Mouse (Mus musculus) neural tube, embryonic 12.5 days (tissue): ENCODE measurements around the gene Tm2d3. TPM values are rescaled to one million over a fixed set of nuclear protein-coding genes. Genes with fewer than 3 reads are reported as not detected.
A peak's percentile ranks its signal among the peaks of the same experiment; 100 is the strongest.

Experiments used
- ATAC-seq: fragments of 200-750 bp; cut with Nextera tagmentation; 2 replicates; pipeline ENCODE4 v1.8.0; 2017; ENCODE audit warnings: low read depth, mild to moderate bottlenecking, moderate TSS enrichment, moderate library complexity; ENCODE audit not compliant: low FRiP score
- H3K27ac ChIP-seq: fragments of 300-500 bp; sonication (generic); 2 replicates; pipeline ENCODE4 v1.5.1; 2016
- H3K27me3 ChIP-seq: fragments of 300-500 bp; sonication (generic); replicated peaks from 2 replicates; pipeline ENCODE4 v1.6.1; 2016; ENCODE audit warnings: mild to moderate bottlenecking
- H3K36me3 ChIP-seq: fragments of 300-500 bp; sonication (generic); 2 replicates; pipeline ENCODE4 v1.6.1; 2016; ENCODE audit warnings: mild to moderate bottlenecking
- H3K4me1 ChIP-seq: fragments of 300-500 bp; sonication (generic); 2 replicates; pipeline ENCODE4 v1.6.1; 2016
- H3K4me2 ChIP-seq: fragments of 300-500 bp; sonication (generic); replicated peaks from 2 replicates; pipeline ENCODE4 v1.6.1; 2016; ENCODE audit warnings: mild to moderate bottlenecking
- H3K4me3 ChIP-seq: fragments of 300-500 bp; sonication (generic); 2 replicates; pipeline ENCODE4 v1.5.1; 2016
- H3K9ac ChIP-seq: fragments of 300-500 bp; sonication (generic); 2 replicates; pipeline ENCODE4 v1.6.1; 2016; ENCODE audit warnings: mild to moderate bottlenecking
- H3K9me3 ChIP-seq: fragments of 300-500 bp; sonication (generic); 2 replicates; pipeline ENCODE4 v1.6.1; 2016; ENCODE audit warnings: mild to moderate bottlenecking
- WGBS: fragments of 180-500 bp; shearing (Covaris S2); methylation state at CpG from one replicate; pipeline ENCODE4 v1.1.7; 2016; 5-methylcytosine and 5-hydroxymethylcytosine counted together
- polyA plus RNA-seq: library from polyadenylated mRNA; unstranded; fragments of >200 nt; fragmentation: Nextera tagmentation; extraction: Ambion mirVana; gene quantifications from 2 replicates; pipeline ENCODE4 v1.2.1, GENCODE M21; 2016

The Tm2d3 gene
- polyA plus RNA-seq = 66.6 and 67.1 TPM in 2 replicates

DNA sequence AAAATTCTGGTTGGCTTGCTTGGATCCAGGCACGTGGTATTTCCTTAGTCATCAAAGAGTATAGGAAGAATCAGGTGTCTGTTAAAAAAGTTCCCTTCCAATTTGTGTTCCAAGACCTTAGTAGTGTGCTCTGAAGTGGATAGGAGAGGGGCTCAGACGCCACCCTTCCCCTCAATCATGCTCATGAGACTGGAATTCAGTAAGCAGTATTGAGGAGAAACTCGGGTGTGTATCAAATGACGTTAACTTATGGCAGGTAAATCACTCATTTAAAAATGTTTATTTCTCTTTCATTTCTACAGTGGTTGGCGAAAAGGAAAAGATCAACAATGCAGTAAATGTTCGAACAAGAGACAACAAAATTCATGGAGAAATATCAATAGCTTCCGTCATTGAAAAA is at the start of gene Tm2d3:
Gene Tm2d3, plus strand, starts transcription at position 301 of the 400 bp plus-strand sequence.
- Histone ChIP-seq H3K9ac (no peak within 1 kb of the TSS), H3K27ac (no peak within 1 kb of the TSS), H3K27me3 (no peaks in the 10 kb centered on the region), H3K4me2 (no peak within 1 kb of the TSS), H3K4me1 (peaks cover 14% of the 10 kb centered on the region), H3K4me3 (no peak within 1 kb of the TSS), H3K9me3 (no peaks in the 10 kb centered on the region), H3K36me3 (peaks cover 14% of the 10 kb centered on the region)
- WGBS = 89% methylated on average over 7 of the region's 7 CpGs
- ATAC-seq = no peak

DNA sequence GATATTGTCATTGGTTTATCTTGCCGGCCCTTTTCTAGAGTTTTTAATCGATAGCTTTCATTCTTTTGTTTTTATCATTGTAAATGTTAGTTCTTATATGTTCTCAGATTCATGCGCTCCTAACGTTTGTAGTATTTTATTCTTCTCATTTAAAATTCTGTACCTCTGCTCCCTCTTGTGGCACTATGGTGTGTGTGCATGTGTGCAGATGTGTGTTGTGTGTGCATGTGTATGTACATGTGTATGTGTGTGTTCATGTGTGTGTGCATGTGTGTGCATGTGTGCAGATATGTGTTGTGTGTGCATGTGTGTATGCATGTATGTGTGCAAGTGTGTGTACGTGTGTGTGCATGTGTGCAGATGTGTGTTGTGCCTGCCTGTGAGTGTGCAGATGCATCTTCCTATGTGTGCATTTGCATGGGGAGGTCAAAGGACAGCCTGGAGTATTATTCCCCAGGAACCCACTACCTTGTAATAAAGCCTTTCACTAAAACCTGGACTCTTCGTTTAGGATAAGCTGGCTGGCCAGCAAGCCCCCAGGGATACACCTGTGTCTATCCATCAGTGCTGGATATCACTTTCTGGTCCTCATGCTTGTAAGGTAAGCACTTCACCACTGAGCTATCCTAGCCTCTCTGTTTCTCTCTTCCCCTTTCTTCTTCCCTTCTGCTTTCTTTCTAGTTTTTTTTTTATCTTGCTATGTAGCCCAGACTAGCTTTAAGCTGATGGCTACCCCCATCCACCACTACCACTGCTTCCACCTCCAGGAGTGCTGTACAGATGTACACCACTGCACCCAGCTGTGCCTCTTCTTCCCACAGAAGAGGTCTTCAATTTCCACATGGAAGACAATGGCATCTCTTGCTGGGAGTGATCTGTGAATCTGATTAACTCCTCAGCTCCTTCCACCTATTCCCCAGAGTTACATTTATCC is 48.3 kb upstream of the Tm2d3 start:
- no peaks in the 10 kb centered on the region for H3K9me3 ChIP-seq
- H3K4me2 ChIP-seq = no peak overlapping the region
- H3K27me3 ChIP-seq = 0 out of 2 replicates have a peak, but pooled peaks cover 5% of the 10 kb centered on the region
- no peak overlapping the region for H3K4me3 ChIP-seq
- no peaks in the 10 kb centered on the region for H3K4me1 ChIP-seq
- 73% methylated on average over 6 of the region's 6 CpGs for WGBS
- ATAC-seq = no peak
- H3K9ac ChIP-seq = no peak overlapping the region
- no peaks in the 10 kb centered on the region for H3K36me3 ChIP-seq
- H3K27ac ChIP-seq = no peak overlapping the region

DNA sequence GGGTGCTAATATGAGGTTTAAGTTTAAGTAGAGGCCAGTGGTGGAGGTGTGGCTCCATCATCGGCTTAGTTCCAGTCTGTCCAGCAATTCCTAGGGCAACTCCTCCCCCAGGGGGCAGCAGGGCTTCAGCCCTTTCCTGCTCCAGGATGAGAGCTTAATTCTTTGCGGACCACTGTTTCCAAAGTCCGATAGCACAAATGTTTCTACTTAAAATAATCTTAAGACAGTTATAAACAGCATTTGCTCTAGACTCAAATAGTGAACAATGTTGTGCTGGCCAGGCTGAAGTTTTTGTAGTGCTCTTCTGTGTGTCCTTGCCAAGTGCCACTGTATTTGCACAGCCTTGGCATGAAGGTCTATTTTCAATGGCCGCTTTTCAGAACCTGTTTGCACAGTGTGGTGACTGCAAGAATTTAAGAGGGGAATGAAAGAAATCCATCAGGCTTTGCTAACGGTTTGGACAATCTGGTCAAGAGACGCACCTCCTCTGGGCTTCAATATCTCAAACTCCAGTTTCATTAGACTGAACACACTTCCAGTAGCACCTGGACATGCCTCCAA is 47.0 kb upstream of the Tm2d3 start:
- ATAC-seq = peak; percentile 10
- 45% methylated on average over 6 of the region's 6 CpGs for WGBS
- no peak overlapping the region for H3K27ac ChIP-seq

DNA sequence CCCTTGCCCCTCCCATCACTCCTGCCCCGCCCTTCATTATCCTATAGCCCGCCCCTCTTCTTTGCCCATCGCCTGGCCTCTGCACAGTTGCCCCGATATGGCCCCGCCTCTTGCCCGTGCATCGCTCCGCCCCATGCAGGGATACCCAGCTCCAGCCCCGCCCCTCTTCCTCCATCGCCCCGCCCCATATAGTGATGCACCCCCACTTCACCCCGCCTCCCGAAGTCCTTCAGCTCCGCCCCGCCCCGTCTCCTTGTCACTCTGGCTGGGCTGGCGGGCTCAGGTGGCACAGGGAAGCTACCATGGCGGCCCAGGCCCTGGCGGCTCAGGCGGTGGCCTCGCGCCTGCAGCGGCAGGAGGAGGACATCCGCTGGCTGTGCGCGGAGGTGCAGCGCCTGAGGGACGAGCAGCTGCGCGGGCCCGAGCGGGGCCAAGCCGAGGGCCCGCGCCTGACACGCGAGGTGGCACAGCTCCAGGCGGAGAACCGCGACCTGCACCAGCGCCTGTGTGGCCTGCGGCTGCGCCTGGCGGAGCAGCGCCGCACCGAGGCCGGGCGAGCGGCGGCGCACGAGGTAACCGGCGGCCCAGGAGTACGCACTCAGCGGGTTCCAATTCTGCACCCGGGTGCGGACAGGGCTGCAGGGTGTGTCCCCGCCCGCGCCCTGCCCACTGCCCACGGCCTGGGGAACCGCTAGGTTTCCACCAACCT is 46.2 kb upstream of the Tm2d3 start, which contains the start of gene Tarsl2:
Gene Tarsl2, plus strand, starts transcription at position 256 of the 709 bp plus-strand sequence.
- under 1% methylated on average over 64 of the region's 64 CpGs for WGBS
- Histone ChIP-seq H3K9ac (peak within 1 kb of the TSS; percentile 78), H3K4me3 (peak within 1 kb of the TSS; percentile 58), H3K9me3 (no peaks in the 10 kb centered on the region), H3K27ac (peak within 1 kb of the TSS; percentile 59; the same call in 1 of the 2 replicates), H3K4me2 (peak within 1 kb of the TSS; percentile 76), H3K27me3 (0 out of 2 replicates have a peak, but pooled peaks cover 5% of the 10 kb centered on the region), H3K4me1 (no peaks in the 10 kb centered on the region), H3K36me3 (peaks cover 14% of the 10 kb centered on the region; the same call in 1 of the 2 replicates)
- ATAC-seq = peak; percentile 96

More for the DNA sequence above, 47.0 kb upstream of the Tm2d3 start:
- peak overlapping the region; percentile 76 for H3K4me2 ChIP-seq
- H3K4me1 ChIP-seq = no peaks in the 10 kb centered on the region
- H3K36me3 ChIP-seq = peaks cover 8% of the 10 kb centered on the region; the same call in 1 of the 2 replicates
- peak overlapping the region; percentile 58; the same call in 1 of the 2 replicates for H3K4me3 ChIP-seq
- no peaks in the 10 kb centered on the region for H3K9me3 ChIP-seq
- no peak overlapping the region for H3K9ac ChIP-seq
- H3K27me3 ChIP-seq = 0 out of 2 replicates have a peak, but pooled peaks cover 5% of the 10 kb centered on the region

DNA sequence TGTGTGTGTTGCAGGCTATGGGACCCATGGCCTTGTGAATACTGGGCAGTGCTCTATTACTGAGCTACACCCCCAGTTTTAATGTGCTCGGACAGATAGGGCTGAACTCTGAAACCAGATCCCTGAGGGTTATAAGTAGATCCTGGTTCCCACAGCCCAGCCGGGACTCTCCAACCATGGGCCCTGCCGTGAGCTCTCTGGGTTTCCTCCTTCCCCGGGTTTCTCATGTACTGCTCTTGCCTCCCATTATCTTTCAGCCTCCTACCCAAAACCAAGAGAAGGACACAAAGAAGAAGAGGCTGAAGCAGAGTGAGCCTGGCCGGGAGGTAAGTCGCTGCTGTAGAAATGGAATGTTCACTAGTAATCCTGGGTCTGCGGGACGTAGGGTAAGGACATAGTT is 45.0 kb upstream of the Tm2d3 start:
- Histone ChIP-seq H3K4me1 (no peaks in the 10 kb centered on the region), H3K9ac (no peak overlapping the region), H3K4me3 (no peak overlapping the region), H3K4me2 (0 out of 2 replicates have a peak overlapping the region, but pooled peaks have one; percentile 3), H3K36me3 (peaks cover 14% of the 10 kb centered on the region; the same call in 1 of the 2 replicates), H3K27ac (no peak overlapping the region), H3K27me3 (0 out of 2 replicates have a peak, but pooled peaks cover 5% of the 10 kb centered on the region), H3K9me3 (no peaks in the 10 kb centered on the region)
- ATAC-seq = no peak
- 82% methylated on average over 8 of the region's 8 CpGs for WGBS

DNA sequence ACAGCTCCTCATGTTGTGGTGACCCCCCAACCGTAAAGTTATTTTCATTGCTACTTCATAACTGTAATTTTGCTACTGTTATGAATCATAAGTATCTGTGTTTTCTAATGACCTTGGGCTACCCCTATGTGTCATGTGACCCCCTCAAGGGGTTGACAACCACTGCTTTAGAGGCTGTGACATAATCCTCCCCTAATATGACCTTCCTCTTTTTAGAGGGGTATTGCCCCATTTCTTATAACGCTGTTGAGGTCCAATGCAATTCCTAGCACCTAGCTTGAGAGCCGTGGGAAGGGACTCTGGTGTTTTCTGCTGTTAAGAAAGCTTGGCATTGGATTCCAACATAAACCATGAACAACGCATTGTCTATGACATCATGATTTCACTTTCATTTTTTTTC is 40.3 kb upstream of the Tm2d3 start:
- 90% methylated on average over 4 of the region's 4 CpGs for WGBS
- peaks cover 31% of the 10 kb centered on the region for H3K36me3 ChIP-seq
- H3K27me3 ChIP-seq = no peaks in the 10 kb centered on the region
- no peaks in the 10 kb centered on the region for H3K9me3 ChIP-seq
- no peak overlapping the region for H3K9ac ChIP-seq
- ATAC-seq = no peak
- no peaks in the 10 kb centered on the region for H3K4me1 ChIP-seq
- no peak overlapping the region for H3K4me2 ChIP-seq
- H3K4me3 ChIP-seq = no peak overlapping the region
- H3K27ac ChIP-seq = no peak overlapping the region

DNA sequence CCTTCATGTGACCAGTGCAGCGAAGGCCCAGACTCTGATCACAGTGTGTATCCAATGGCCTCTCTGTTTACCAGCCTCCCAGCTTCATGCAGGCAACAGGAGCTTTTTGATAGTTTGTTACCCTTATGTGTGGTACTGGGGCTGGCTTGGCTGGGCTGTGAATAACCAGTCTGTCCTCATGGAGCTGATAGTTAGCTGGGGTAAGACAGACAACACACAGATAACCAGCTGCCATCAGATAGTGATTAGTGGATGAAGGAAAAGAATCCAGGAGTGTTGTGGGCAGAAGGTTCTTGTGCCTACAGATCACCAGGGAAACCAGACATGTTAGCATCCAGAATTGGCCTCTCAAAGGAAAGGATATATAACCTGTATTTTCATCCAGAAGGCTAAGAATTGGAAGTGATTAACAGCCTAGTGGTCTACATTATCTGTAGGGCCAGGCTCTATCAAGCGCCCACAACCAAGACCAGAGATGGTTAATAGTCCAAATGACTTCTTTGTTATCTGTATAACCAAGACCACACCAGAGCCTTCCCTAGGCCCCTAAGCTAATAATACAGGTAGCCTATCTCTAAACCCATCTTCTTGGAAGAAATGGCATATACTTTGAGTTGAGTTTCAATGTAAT is 33.4 kb upstream of the Tm2d3 start:
- H3K9me3 ChIP-seq = no peaks in the 10 kb centered on the region
- peaks cover 20% of the 10 kb centered on the region for H3K36me3 ChIP-seq
- no peak overlapping the region for H3K9ac ChIP-seq
- no peak for ATAC-seq
- no peaks in the 10 kb centered on the region for H3K27me3 ChIP-seq
- no peaks in the 10 kb centered on the region for H3K4me1 ChIP-seq
- 91% methylated on average over 2 of the region's 2 CpGs for WGBS
- no peak overlapping the region for H3K27ac ChIP-seq
- no peak overlapping the region for H3K4me3 ChIP-seq
- no peak overlapping the region for H3K4me2 ChIP-seq

DNA sequence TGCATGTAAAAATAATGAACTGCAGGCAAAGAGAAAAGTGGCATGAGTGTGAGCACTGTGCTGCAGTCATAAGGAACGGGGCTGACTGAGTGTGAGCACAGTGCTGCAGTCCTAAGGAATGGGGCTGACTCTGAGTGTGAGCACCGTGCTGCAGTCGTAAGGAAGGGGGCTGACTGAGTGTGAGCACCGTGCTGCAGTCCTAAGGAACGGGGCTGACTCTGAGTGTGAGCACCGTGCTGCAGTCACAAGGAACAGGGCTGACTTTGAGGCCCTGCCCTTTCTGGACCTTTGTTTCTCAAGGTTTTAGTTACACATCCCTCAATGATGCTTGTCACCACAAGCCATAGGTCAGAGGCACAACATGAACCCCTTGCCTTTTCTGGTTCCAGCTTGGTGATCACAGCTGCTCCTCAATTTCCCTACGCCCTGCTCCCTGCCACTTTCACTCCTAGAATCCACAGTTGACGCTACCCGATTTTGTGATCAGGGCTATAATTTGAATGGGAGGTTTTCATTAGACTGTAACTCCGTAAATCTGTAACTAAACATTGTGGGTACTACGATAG is 27.7 kb upstream of the Tm2d3 start:
- 0 out of 2 replicates have a peak, but pooled peaks cover 9% of the 10 kb centered on the region for H3K36me3 ChIP-seq
- no peaks in the 10 kb centered on the region for H3K9me3 ChIP-seq
- no peak overlapping the region for H3K4me3 ChIP-seq
- ATAC-seq = no peak
- H3K27ac ChIP-seq = no peak overlapping the region
- no peak overlapping the region for H3K9ac ChIP-seq
- no peak overlapping the region for H3K4me2 ChIP-seq
- no peaks in the 10 kb centered on the region for H3K4me1 ChIP-seq
- H3K27me3 ChIP-seq = no peaks in the 10 kb centered on the region
- 88% methylated on average over 11 of the region's 11 CpGs for WGBS

DNA sequence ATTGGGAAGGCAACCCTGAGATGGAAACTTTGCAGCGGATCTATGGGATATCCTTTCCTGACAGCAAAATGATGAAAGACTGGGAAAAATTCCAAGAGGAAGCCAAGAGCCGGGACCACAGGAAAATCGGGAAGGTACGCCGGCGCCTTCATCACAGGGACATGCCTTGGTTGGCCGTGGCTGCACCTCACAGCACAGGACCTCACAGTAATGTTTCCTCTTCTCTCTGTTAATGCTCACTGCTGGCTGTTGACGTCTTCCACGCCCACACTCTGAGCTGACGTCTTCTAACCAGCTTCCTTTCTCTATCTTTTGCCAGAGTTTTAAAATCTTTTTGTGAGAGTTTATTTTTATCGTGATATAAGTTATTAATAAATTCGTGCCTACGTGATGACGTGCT is 27.1 kb upstream of the Tm2d3 start:
- H3K27me3 ChIP-seq = no peaks in the 10 kb centered on the region
- H3K4me1 ChIP-seq = no peaks in the 10 kb centered on the region
- H3K4me3 ChIP-seq = no peak overlapping the region
- H3K9ac ChIP-seq = no peak overlapping the region
- no peak overlapping the region for H3K4me2 ChIP-seq
- no peak overlapping the region for H3K27ac ChIP-seq
- 89% methylated on average over 14 of the region's 14 CpGs for WGBS
- ATAC-seq = no peak
- no peaks in the 10 kb centered on the region for H3K9me3 ChIP-seq
- 0 out of 2 replicates have a peak, but pooled peaks cover 9% of the 10 kb centered on the region for H3K36me3 ChIP-seq

DNA sequence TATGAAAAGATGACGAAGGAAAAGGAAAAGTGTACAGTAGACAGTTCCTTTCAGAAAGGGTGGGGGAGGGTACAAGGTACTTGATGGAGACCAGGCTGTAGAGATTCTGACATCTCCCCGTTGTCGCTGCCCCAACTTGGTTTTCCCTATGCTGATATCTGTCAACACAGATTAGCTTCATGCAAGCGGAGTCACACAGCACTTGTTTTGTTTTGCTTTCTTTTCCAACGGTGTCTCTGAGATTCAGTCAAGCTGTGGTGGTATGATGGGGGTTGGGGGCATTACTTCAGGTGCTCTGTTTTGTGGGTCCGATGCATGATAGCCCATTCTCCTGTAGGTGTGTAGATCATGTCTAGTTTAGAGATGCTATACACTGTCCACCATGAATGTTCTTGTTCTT is 23.5 kb upstream of the Tm2d3 start:
- Histone ChIP-seq H3K36me3 (peaks cover 15% of the 10 kb centered on the region; the same call in 1 of the 2 replicates), H3K4me2 (no peak overlapping the region), H3K4me3 (no peak overlapping the region), H3K9ac (no peak overlapping the region), H3K9me3 (no peaks in the 10 kb centered on the region), H3K27me3 (no peaks in the 10 kb centered on the region), H3K27ac (no peak overlapping the region), H3K4me1 (no peaks in the 10 kb centered on the region)
- ATAC-seq = no peak
- 93% methylated on average over 6 of the region's 6 CpGs for WGBS

DNA sequence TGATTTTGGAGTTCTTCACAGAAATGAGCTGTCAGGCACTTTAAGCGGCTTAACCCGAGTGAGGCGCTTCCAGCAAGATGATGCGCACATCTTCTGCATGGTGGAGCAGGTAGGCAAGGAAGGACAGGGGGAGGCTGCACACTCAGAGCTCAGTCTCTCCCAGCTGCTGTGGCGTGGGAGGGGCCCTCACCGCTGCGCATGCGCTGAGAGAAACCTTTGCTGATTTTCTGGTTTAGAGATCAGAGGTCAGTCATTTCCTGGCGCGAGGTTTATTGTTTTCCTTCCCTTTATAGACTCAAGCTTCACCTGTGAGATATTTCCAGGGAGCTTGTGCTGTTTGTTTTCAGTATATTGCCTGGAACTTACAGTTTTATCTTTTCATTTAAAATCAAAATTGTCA is 12.9 kb upstream of the Tm2d3 start:
- no peak overlapping the region for H3K9ac ChIP-seq
- no peak overlapping the region for H3K27ac ChIP-seq
- no peaks in the 10 kb centered on the region for H3K4me1 ChIP-seq
- no peaks in the 10 kb centered on the region for H3K27me3 ChIP-seq
- no peak overlapping the region for H3K4me3 ChIP-seq
- H3K36me3 ChIP-seq = peaks cover 4% of the 10 kb centered on the region; the same call in 1 of the 2 replicates
- 82% methylated on average over 10 of the region's 10 CpGs for WGBS
- no peaks in the 10 kb centered on the region for H3K9me3 ChIP-seq
- no peak for ATAC-seq
- H3K4me2 ChIP-seq = no peak overlapping the region
